Mouse (Mus musculus) olfactory bulb, adult 2 months (tissue): Measurements from ENCODE around the gene Tmtc1.

ENCODE experiments used
- CTCF ChIP-seq: fragments of 200-500 bp; IDR thresholded peaks from 2 replicates; pipeline ENCODE4 v1.5.1; 2012; ENCODE audit warnings: low read depth, mild to moderate bottlenecking, low read length, moderate library complexity; ENCODE audit not compliant: insufficient read depth
- POLR2A ChIP-seq: fragments of 200-500 bp; IDR thresholded peaks from 2 replicates; pipeline ENCODE4 v1.6.1; 2012; ENCODE audit warnings: mild to moderate bottlenecking, low read depth, low read length, moderate library complexity; ENCODE audit not compliant: insufficient read depth

DNA sequence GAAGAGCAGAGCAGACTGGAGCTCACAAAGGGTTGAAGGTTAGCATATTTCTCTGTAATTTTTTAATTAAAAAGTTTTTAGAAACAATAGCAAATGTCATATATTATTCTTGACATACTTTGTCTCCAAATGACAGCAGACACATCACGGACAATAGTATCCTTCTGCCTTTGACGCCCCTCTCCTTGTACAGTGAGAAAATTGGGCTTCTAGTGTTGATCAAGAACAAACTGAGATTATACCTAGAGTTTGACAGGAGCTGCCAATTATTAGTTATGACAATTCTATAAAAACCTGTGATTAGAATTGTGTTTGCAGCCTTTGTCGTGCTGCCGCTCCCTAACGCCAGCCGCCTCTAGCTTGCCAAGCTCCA, 183.5 kb downstream of the Tmtc1 start:
- TF ChIP-seq CTCF = no peak
- no peak for TF ChIP-seq POLR2A
